Mouse (Mus musculus): ENCODE measurements around the gene Rnf220. TPM values are rescaled to one million over a fixed set of nuclear protein-coding genes. Genes with fewer than 3 reads are reported as not detected.

Gene Rnf220
- total RNA-seq, 2 experiments from 2014 or later = 63.3 to 83.9 TPM

- peak; percentile 67 for ATAC-seq (replicated peaks; ENCODE audit: poor library complexity)
Observed at GRCm38 (mm10) chr4:117445516-117446207, 51.2 kb downstream of the Rnf220 start.

GRCm38 (mm10) chr4:117438919-117439318, 57.9 kb downstream of the Rnf220 start:
- ATAC-seq (replicated peaks; ENCODE audit: poor library complexity) = peak; percentile 38

GRCm38 (mm10) chr4:117438064-117438463, 58.8 kb downstream of the Rnf220 start:
- ATAC-seq (replicated peaks; ENCODE audit: poor library complexity) = no peak

DNA sequence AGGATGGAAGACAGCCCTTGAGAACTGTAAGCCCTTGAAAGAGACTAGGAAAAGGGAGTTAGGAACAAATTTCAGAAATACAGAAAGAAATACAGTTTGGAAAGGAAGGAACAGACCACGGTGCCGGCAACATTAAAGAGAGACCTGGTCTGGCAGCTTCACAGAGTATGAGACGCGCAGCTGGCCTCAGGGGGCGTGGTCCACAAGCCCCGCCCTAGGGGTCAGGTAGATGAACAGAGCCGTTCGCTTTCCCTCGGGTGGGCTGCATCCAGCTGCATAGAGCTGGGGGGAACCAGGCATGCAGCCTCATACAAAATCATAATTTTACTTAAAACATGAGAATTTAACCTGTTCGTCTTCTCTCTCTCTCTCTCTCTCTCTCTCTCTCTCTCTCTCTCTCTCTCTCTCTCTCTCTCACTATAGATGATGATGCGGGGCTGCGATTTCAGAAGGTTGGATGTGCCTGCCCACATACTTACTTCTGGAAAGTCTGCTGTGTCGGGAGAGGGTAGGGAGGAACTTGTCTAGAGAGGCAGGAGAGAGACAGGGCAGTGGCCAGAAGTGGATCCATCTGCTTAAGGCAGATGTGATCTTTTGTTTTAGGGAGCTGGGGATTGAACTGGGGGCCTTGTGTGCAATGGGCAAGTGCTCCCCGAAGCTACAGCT, 59.7 kb downstream of the Rnf220 start:
- no peak for ATAC-seq (replicated peaks; ENCODE audit: poor library complexity)

GRCm38 (mm10) chr4:117434336-117434735, 62.5 kb downstream of the Rnf220 start:
- ATAC-seq (replicated peaks; ENCODE audit: poor library complexity) = no peak

- no peak for ATAC-seq (replicated peaks; ENCODE audit: poor library complexity)
Observed at GRCm38 (mm10) chr4:117429604-117430003, 67.2 kb downstream of the Rnf220 start.

- ATAC-seq (replicated peaks; ENCODE audit: poor library complexity) = peak; percentile 95
Observed at GRCm38 (mm10) chr4:117427540-117427939, 69.3 kb downstream of the Rnf220 start.

GRCm38 (mm10) chr4:117421077-117421476, 75.8 kb downstream of the Rnf220 start:
- ATAC-seq (replicated peaks; ENCODE audit: poor library complexity) = no peak

DNA sequence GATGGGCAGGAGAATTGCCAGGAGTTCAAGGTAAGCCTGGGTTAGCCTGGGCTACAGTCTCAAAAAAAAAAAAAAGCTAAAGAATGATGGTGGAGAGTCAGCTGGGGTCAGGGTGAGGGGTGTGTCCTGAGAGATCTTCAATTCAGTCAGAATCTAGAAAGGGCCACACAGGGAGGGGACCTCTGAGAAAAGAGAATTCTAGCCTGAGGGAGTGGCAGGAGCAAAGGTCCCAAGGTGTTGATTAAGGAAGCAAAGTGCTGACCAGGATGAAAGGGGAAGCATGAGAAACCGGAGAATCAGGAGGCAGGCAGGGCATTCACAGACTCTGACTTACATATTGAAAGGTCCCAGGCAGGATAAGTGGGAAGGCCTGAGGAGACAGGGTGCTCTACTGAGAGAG, 80.0 kb downstream of the Rnf220 start:
- no peak for ATAC-seq (replicated peaks; ENCODE audit: poor library complexity)

DNA sequence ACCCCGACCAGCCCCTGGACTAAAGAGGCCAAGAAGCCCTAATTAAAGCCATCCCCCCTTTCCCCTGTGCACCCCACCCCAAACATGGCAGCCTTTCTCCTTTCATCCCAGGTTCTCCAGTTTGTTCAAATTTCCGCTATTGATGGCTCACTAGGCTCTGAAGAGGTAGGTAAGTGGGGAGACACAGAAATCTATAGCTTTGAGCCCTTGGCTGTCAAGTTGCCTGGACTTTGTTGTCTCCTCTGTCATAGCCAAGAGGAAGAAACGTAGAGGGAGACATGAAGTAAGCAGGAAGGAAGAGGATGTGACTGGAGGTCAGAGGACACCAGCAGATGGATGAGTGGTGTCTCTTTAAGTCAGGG, 86.8 kb downstream of the Rnf220 start:
- ATAC-seq (replicated peaks; ENCODE audit: poor library complexity) = no peak

- no peak for ATAC-seq (replicated peaks; ENCODE audit: poor library complexity)
Observed at GRCm38 (mm10) chr4:117409144-117410048, 87.5 kb downstream of the Rnf220 start.

DNA sequence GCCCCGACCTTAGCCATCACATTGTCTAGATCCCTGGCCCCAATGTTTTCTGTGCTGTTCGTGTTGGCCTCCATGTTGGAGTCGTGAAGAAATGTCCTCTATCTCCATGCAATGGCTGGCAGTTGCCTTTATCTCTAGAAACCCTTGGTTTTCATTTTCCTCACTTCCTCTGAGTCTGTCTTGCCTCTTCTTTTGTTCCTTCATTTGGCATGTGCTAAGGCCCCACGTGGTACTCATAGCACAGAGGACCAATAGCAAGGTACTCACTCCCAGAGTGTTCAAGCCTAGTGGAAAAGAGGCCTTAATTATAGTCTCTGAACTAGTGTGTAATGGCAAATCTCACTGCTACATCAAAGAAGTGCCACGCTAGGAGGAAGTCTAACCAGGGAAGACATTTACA, 88.9 kb downstream of the Rnf220 start:
- no peak for ATAC-seq (replicated peaks; ENCODE audit: poor library complexity)

GRCm38 (mm10) chr4:117405999-117406398, 90.9 kb downstream of the Rnf220 start:
- no peak for ATAC-seq (replicated peaks; ENCODE audit: poor library complexity)

DNA sequence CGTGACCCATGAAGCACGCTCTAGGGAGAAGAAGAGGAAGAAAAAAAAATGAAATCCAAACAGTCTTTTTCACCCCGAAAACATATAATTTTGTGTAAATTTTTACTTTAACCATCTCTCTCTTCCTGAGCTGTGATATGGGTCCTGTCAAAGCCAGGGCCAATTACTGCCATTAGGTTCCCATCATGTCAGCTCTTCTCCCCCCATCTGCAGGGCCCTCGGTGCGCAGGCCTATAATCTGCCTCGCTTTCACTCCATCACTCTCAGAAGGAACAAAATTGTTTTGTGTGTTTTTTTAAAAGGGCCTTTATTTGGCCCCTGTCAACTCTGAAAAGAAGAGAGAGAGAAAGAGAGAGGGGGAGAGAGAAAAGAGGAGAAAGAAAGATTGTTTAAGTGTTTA, 91.6 kb downstream of the Rnf220 start:
- no peak for ATAC-seq (replicated peaks; ENCODE audit: poor library complexity)

DNA sequence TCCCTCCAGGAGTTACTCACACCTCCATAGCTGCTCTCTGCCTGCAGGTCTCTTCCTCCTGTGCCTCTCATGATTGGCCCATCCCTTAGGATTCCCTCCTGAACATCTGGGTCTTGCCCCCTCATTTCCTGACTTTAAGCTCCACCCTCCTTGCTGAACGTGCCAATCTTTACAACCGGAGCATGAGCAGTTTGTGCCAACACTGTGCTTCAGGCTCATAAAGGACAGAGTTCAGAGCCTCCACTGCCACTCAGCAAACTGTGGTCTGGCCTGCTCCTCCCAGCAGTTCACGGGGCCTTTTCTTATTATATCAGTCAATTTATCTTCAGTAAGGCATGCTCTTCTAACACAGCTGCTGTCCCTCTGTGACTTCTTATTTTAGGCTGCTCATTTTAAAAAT, 93.4 kb downstream of the Rnf220 start:
- ATAC-seq (replicated peaks; ENCODE audit: poor library complexity) = no peak

GRCm38 (mm10) chr4:117397128-117397527, 99.7 kb downstream of the Rnf220 start:
- no peak for ATAC-seq (replicated peaks; ENCODE audit: poor library complexity)

- ATAC-seq (replicated peaks; ENCODE audit: poor library complexity) = no peak
Observed at GRCm38 (mm10) chr4:117393027-117393426, 103.8 kb downstream of the Rnf220 start.

DNA sequence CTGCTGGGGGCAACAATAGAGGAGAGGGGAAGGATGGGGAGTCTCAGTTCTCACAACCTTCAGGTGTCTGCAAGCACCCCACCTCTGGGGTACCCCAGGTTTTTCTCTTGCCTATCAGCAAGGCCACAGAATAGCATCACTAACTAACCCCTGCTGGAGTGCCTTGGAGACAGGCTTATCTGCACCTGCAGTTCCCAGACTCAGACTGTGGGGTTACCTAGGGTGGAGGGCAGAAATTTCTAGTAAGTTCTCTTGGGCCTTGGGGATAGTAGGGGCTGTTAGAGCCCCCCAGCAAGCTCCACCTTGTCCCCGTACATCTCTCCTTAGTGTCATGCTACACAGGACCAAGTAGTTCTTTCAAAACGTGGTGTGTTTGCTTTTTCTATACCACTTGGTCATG, 104.5 kb downstream of the Rnf220 start:
- peak; percentile 58 for ATAC-seq (replicated peaks; ENCODE audit: poor library complexity)

DNA sequence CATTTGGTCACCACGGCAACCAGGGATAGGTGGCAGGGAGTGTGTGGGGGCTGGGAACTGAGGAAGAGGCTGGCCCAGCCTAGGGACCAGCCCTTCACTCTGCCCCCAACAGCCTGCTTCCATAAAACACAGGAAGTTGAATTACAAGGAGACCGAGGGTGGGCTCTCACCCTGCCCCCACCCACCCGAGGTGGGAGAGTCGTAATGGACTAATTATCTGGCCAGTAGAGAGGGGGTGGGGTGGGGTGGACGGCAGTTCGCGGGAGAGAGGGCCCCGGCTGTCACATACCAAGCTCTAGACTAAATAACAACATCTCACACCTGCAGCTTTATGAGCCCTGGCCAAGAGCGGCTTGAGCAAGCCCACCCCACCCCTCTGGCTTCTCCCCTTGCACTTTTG, 104.9 kb downstream of the Rnf220 start:
- ATAC-seq (replicated peaks; ENCODE audit: poor library complexity) = no peak

DNA sequence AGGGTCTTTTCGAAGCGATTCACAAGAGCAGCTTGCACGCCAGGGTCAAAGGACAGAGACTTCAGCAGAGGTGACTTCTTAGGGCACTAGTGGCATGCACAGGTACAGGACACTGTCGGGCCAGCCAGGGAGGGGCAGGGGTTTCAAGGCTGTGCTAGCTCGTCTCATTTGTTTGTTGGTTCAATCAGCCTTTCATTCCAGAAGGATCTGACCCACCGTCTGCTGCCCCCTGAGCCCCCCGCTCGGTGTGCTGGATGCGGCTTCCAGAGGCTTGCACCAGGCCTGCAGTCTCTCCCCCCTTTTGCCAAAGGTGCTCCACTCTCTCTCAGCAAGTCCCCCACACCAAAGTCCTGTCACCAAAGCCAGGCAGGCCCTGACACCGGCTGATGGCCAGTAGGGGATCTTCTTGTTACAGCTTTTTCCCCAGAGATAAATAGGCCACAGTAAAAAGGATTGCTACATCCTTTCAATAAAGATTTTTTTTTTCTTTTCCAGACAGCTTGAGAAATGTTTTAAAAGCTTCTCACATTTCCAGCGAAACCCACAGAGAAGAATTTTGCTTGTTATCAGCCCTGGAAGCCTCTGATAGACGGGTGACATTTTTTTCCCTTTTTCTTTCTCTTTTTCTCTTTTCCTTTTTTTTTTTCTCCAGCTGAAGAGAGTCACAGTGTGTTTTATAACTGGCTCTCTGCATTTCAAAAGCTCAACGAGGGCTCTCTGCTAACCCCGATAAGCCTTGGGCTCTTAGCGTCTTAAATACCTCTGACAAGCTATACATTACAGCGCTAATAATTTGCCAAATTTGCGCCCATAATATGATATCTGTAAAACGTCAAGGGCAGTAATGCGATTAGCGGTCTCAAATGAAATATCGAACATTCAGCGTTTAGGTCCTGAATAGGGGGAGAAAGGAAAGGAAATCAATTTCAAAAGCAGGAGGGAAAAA, 105.7 kb downstream of the Rnf220 start:
- no peak for ATAC-seq (replicated peaks; ENCODE audit: poor library complexity)

All from megakaryocyte progenitor cell, adult 5-6 weeks (primary cell).